Mouse (Mus musculus): ENCODE data around the gene Pdzrn4. TPM values are rescaled to one million over a fixed set of nuclear protein-coding genes. Genes with fewer than 3 reads are reported as not detected.

The Pdzrn4 gene
- polyA plus RNA-seq, 1 experiment, result not detected

GRCm38 (mm10) chr15:92580217-92580616, 183.5 kb downstream of the Pdzrn4 start:
- H3K4me1 ChIP-seq (ENCODE audit: control insufficient read depth, insufficient read depth, low read length), result no peaks in the 10 kb centered on the region
- no peak overlapping the region for H3K9ac ChIP-seq (ENCODE audit: low read depth, poor library complexity, severe bottlenecking)
- no peaks in the 10 kb centered on the region for H3K9me3 ChIP-seq (replicated peaks; ENCODE audit: control insufficient read depth, insufficient read depth, low read length, poor library complexity, severe bottlenecking)
- H3K27me3 ChIP-seq (ENCODE audit: control insufficient read depth, insufficient read depth, low read length, poor library complexity, severe bottlenecking), result no peaks in the 10 kb centered on the region
- no peak for TF ChIP-seq EP300 (IDR thresholded peaks at IDR 0.05; ENCODE audit: insufficient read depth, low read depth, low read length)
- no peak overlapping the region for H3K4me3 ChIP-seq (ENCODE audit: low read depth, low read length)
- H3K36me3 ChIP-seq (ENCODE audit: control insufficient read depth, insufficient read depth, low read length, poor library complexity, severe bottlenecking), result no peaks in the 10 kb centered on the region
- no peak overlapping the region for H3K27ac ChIP-seq (ENCODE audit: insufficient read depth, low read length)

- TF ChIP-seq CTCF (IDR thresholded peaks at IDR 0.05; ENCODE audit: low read depth, low read length) (no peak), POLR2A (IDR thresholded peaks at IDR 0.05; ENCODE audit: insufficient read depth, low read length) (no peak), EP300 (IDR thresholded peaks at IDR 0.05; ENCODE audit: insufficient read depth, low read depth, low read length) (no peak)
- H3K9ac ChIP-seq (ENCODE audit: low read depth, poor library complexity, severe bottlenecking), result no peak overlapping the region
- H3K36me3 ChIP-seq (ENCODE audit: control insufficient read depth, insufficient read depth, low read length, poor library complexity, severe bottlenecking), result no peaks in the 10 kb centered on the region
- H3K9me3 ChIP-seq (replicated peaks; ENCODE audit: control insufficient read depth, insufficient read depth, low read length, poor library complexity, severe bottlenecking), result no peaks in the 10 kb centered on the region
- H3K27ac ChIP-seq (ENCODE audit: insufficient read depth, low read length), result no peak overlapping the region
- H3K4me1 ChIP-seq (ENCODE audit: control insufficient read depth, insufficient read depth, low read length), result no peaks in the 10 kb centered on the region
- H3K4me3 ChIP-seq (ENCODE audit: low read depth, low read length), result no peak overlapping the region
- no peaks in the 10 kb centered on the region for H3K27me3 ChIP-seq (ENCODE audit: control insufficient read depth, insufficient read depth, low read length, poor library complexity, severe bottlenecking)
Measured at GRCm38 (mm10) chr15:92580742-92581383, 184.2 kb downstream of the Pdzrn4 start.

GRCm38 (mm10) chr15:92584357-92585138, 187.9 kb downstream of the Pdzrn4 start:
- TF ChIP-seq POLR2A (IDR thresholded peaks at IDR 0.05; ENCODE audit: insufficient read depth, low read length), result no peak
- no peak overlapping the region for H3K4me3 ChIP-seq (ENCODE audit: low read depth, low read length)
- no peaks in the 10 kb centered on the region for H3K36me3 ChIP-seq (ENCODE audit: control insufficient read depth, insufficient read depth, low read length, poor library complexity, severe bottlenecking)
- H3K4me1 ChIP-seq (ENCODE audit: control insufficient read depth, insufficient read depth, low read length), result no peaks in the 10 kb centered on the region
- H3K27me3 ChIP-seq (ENCODE audit: control insufficient read depth, insufficient read depth, low read length, poor library complexity, severe bottlenecking), result no peaks in the 10 kb centered on the region
- no peaks in the 10 kb centered on the region for H3K9me3 ChIP-seq (replicated peaks; ENCODE audit: control insufficient read depth, insufficient read depth, low read length, poor library complexity, severe bottlenecking)
- no peak overlapping the region for H3K9ac ChIP-seq (ENCODE audit: low read depth, poor library complexity, severe bottlenecking)
- H3K27ac ChIP-seq (ENCODE audit: insufficient read depth, low read length), result no peak overlapping the region

- H3K9ac ChIP-seq (ENCODE audit: low read depth, poor library complexity, severe bottlenecking), result no peak overlapping the region
- no peaks in the 10 kb centered on the region for H3K4me1 ChIP-seq (ENCODE audit: control insufficient read depth, insufficient read depth, low read length)
- TF ChIP-seq POLR2A (IDR thresholded peaks at IDR 0.05; ENCODE audit: insufficient read depth, low read length) (no peak), EP300 (IDR thresholded peaks at IDR 0.05; ENCODE audit: insufficient read depth, low read depth, low read length) (no peak), CTCF (IDR thresholded peaks at IDR 0.05; ENCODE audit: low read depth, low read length) (no peak)
- no peak overlapping the region for H3K27ac ChIP-seq (ENCODE audit: insufficient read depth, low read length)
- H3K27me3 ChIP-seq (ENCODE audit: control insufficient read depth, insufficient read depth, low read length, poor library complexity, severe bottlenecking), result no peaks in the 10 kb centered on the region
- H3K36me3 ChIP-seq (ENCODE audit: control insufficient read depth, insufficient read depth, low read length, poor library complexity, severe bottlenecking), result no peaks in the 10 kb centered on the region
- no peak overlapping the region for H3K4me3 ChIP-seq (ENCODE audit: low read depth, low read length)
- no peaks in the 10 kb centered on the region for H3K9me3 ChIP-seq (replicated peaks; ENCODE audit: control insufficient read depth, insufficient read depth, low read length, poor library complexity, severe bottlenecking)
Measured at GRCm38 (mm10) chr15:92587431-92587830, 190.8 kb downstream of the Pdzrn4 start.

GRCm38 (mm10) chr15:92594721-92595120, 198.0 kb downstream of the Pdzrn4 start:
- no peak overlapping the region for H3K27ac ChIP-seq (ENCODE audit: insufficient read depth, low read length)
- TF ChIP-seq POLR2A (IDR thresholded peaks at IDR 0.05; ENCODE audit: insufficient read depth, low read length) (no peak), EP300 (IDR thresholded peaks at IDR 0.05; ENCODE audit: insufficient read depth, low read depth, low read length) (no peak), CTCF (IDR thresholded peaks at IDR 0.05; ENCODE audit: low read depth, low read length) (no peak)
- H3K4me3 ChIP-seq (ENCODE audit: low read depth, low read length), result no peak overlapping the region
- no peak overlapping the region for H3K9ac ChIP-seq (ENCODE audit: low read depth, poor library complexity, severe bottlenecking)
- no peaks in the 10 kb centered on the region for H3K27me3 ChIP-seq (ENCODE audit: control insufficient read depth, insufficient read depth, low read length, poor library complexity, severe bottlenecking)
- H3K9me3 ChIP-seq (replicated peaks; ENCODE audit: control insufficient read depth, insufficient read depth, low read length, poor library complexity, severe bottlenecking), result no peaks in the 10 kb centered on the region
- H3K4me1 ChIP-seq (ENCODE audit: control insufficient read depth, insufficient read depth, low read length), result no peaks in the 10 kb centered on the region
- no peaks in the 10 kb centered on the region for H3K36me3 ChIP-seq (ENCODE audit: control insufficient read depth, insufficient read depth, low read length, poor library complexity, severe bottlenecking)

GRCm38 (mm10) chr15:92597011-92597780, 200.5 kb downstream of the Pdzrn4 start:
- Histone ChIP-seq H3K27me3 (ENCODE audit: control insufficient read depth, insufficient read depth, low read length, poor library complexity, severe bottlenecking) (no peaks in the 10 kb centered on the region), H3K4me3 (ENCODE audit: low read depth, low read length) (0 out of 2 replicates have a peak overlapping the region, but pooled peaks have one; percentile 21), H3K9me3 (replicated peaks; ENCODE audit: control insufficient read depth, insufficient read depth, low read length, poor library complexity, severe bottlenecking) (no peaks in the 10 kb centered on the region), H3K4me1 (ENCODE audit: control insufficient read depth, insufficient read depth, low read length) (no peaks in the 10 kb centered on the region), H3K36me3 (ENCODE audit: control insufficient read depth, insufficient read depth, low read length, poor library complexity, severe bottlenecking) (no peaks in the 10 kb centered on the region), H3K9ac (ENCODE audit: low read depth, poor library complexity, severe bottlenecking) (no peak overlapping the region), H3K27ac (ENCODE audit: insufficient read depth, low read length) (no peak overlapping the region)
- no peak for TF ChIP-seq CTCF (IDR thresholded peaks at IDR 0.05; ENCODE audit: low read depth, low read length)
- TF ChIP-seq POLR2A (IDR thresholded peaks at IDR 0.05; ENCODE audit: insufficient read depth, low read length), result no peak
- no peak for TF ChIP-seq EP300 (IDR thresholded peaks at IDR 0.05; ENCODE audit: insufficient read depth, low read depth, low read length)
